Mouse (Mus musculus): ENCODE data around the gene Lclat1.

Lclat1 gene

DNA sequence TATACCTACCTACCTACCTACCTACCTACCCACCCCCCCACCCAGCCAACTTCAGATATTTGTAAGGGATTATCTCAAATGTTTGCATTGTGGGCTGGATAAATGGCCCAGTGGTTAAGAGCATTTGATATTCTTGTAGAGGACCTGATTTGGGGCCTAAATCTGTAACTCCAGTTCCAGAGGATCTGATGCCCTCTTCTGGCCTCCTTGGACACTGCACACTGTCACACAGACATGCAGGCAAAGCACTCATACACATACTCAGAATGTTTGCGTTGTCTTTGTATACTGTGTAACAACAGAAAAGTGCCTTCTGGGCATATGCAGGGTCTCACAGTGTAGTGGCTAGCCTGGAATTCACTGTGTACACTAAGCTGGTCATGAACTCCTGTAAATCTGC, 88.4 kb downstream of the Lclat1 start:
- DNase-seq (ENCODE audit: low read depth, low spot score) = no peak

DNA sequence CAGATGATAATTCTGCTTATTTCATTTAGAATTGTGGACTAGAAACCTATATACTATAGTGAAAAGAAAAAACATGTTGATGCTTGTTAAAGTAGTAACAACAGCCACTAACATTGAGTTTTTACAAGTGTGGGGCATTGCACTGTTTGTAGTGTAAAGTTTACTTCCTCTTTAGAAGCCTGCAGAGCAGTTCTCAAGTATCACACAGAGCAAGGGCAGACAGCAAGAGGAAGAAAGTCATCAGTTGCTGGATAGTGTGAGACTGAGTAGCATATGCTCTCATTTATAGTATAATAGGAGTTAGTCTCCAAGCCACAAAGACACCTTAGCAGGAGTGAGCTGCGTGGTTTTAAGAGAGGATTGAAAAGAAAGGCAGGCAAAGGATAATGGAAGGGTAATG, 89.9 kb downstream of the Lclat1 start:
- DNase-seq (ENCODE audit: low read depth, low spot score) = no peak

DNA sequence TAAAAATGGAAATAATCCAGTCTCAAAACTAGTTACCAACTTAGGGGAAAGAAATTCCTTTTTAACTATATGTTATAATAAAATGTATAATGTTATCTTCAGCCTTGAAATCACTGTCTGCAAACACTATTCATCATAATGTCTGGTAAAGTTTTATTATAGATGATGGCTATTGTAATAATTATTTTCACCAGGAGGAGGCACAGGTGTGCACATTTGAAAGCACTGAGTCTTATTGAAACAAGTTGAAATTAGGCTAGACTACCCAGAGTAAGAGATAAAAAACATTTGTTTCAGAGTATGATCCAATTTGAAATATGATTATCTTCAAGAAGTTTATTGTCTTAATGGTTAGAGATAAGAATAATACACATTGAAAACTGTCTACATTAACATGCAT, 91.6 kb downstream of the Lclat1 start:
- DNase-seq (ENCODE audit: low read depth, low spot score) = no peak

DNA sequence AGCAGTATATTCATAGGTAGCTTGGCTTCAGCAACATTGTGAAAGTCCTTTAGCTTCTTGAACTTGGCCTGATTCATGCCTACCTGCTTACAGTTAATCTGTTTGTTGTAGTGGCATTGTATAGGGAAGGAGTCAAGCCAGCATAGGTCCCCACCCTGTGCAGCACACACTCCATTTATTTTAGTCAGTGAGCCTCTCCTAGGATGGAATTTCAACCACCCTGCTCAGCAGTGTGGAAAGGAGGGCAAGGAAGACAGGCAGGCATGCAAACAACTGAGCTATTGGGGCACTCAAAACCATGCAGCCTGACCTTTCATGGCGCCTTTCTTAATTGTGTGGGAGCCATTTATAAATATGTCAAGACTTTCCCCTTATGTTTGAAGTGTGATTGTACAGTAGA, 92.6 kb downstream of the Lclat1 start:
- DNase-seq (ENCODE audit: low read depth, low spot score) = no peak

DNA sequence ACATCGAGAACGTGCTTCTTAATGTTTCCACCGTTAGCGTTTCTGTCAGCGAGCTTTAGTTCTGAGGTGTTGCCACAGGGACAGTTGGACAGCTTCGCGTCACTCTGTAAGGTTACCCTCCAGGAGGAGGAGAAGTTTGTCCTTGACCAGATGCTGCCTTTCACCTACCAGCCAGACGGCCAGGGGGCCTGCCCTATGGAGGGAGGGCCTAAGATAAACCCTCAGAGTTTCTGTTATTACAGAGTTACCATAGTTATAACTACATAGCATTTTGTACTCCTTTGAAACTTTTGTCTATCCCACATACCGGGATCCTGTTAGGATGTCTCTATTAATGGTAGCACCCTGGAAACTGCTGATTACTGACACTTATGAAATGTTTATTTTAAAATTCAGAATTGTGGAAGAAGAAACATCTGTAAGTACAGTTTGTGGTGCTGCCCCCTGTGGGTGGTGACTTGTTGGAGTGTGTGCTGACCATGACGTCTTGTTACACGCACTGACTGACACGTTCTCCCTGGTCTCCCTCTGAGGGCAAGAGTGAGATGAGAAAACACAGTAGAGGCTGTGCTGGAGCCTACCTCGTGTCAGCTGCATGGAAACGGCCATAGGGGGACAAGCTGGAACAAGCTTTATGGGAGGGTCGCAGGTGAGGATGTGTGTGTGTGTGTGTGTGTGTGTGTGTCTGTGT, 96.0 kb downstream of the Lclat1 start:
- DNase-seq (ENCODE audit: low read depth, low spot score) = no peak

DNA sequence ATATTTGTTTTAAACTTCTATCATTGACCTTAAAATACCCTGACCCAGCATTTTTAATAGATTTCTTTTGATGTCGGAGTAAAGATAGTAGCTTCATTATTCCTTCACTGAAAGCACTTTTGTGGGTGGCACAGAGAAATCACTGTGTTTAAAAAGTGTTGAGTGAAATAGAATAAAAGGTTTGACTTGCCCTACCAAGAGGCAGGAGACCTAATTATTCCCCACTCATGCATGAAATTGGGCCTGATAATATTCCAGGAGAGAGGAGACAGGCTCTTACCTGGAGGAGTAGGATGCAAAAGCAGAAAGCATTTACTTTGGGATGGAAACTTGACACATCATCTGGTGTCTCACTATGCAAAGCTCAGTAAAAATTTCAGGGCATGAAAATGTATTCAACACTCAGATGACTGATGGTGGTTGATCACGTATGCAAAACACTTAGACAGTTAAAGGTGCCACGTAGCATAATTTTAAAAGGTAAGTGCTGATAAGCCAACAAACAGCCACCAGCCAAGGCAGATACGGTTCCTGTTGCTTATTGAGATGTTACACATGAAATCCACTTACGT, 103.3 kb downstream of the Lclat1 start:
- DNase-seq (ENCODE audit: low read depth, low spot score) = no peak

DNA sequence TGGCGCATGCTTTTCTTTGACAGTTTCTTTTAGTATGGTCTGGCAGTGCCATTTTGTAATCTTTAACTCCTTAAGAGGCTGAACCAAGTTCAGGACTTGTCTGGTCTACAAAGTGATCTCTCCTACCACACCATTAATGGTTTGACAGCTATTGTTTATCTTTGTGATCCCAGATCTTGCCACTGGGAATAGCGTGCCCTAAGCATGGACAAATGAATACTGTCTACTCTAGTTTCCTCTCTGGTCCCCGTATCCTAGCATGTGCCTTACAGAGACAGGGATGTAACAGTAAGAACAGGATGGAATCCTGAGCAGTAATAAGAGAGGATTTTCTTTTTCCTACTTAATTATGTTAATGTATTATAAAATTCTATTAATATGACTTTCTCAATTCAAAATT, 105.0 kb downstream of the Lclat1 start:
- DNase-seq (ENCODE audit: low read depth, low spot score) = no peak

DNA sequence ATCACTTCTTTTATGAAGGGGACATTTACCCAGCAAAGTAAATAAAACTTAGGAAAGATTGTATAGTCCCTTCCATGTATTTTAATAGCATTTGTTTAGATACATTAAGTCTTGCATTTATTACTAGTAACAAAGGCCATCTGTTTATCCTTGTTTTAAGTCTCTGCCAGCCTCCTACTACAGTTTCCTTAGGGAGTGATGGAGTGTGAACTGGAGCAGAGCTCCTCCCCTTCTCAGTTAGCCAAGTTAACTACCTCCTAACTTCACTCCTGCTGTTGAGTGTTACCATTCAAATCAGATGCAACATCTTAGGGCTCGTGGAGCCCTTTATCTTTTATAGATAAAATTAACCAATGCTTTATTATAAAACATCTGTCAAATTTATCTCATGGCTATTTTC, 105.4 kb downstream of the Lclat1 start:
- DNase-seq (ENCODE audit: low read depth, low spot score) = no peak

DNA sequence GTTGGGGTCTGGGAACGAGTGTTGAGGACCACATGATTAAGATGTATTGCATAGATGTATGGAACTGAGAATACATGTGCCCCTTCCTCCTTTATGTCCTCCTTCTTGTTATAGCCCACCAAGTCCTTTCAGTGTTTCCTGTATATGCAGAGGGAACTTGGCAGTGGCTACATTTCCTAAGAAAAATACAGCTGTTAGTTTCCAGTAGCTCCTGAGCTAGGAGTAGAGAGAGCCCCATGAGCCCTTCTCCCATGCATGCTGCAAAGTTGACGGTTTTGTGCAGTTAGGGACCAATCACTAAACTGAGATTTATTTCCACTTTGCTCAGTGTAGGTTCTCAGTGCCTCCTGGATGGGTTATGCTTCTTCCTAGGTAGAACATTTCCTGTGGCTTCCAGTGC, 105.9 kb downstream of the Lclat1 start:
- DNase-seq (ENCODE audit: low read depth, low spot score) = no peak

DNA sequence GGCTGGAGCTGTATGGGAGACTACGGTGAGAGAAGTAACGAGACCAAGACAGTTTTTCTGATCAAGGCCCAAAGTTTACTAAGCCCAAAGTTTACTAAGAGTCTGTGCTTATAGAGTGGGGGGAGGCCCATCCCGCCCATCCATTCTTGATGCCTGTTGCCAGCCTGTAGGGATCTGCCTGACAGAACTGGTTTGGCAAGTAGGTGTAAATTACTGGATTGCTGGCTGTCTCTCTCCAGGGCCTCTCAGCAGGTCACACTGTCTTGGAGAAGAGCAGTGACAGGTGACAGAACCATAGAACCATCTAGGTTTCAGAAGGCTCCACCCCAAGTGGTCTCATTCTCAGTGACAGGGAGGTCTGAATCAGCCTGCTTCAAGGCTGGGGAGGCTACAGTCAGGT, 109.5 kb downstream of the Lclat1 start:
- DNase-seq (ENCODE audit: low read depth, low spot score) = no peak

DNA sequence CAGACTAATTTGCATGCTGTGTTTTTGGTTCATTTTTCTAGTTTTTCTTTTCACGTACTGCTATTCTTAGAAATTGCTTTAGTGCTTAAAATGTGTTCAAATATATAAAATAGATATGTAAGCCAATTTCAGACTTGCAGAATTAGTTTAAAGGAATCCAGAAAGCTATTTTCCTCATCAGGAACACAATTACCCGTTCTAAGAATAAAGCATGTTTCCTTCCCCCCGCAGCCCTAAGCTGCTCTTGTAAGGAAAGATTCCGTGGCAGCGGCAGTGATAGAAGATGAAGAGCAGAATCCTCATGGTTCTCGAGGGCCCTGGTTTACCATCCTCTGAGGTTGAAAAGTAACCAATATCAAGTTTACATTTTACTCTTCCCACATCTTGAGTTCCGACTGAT, 113.0 kb downstream of the Lclat1 start:
- DNase-seq (ENCODE audit: low read depth, low spot score) = no peak

DNA sequence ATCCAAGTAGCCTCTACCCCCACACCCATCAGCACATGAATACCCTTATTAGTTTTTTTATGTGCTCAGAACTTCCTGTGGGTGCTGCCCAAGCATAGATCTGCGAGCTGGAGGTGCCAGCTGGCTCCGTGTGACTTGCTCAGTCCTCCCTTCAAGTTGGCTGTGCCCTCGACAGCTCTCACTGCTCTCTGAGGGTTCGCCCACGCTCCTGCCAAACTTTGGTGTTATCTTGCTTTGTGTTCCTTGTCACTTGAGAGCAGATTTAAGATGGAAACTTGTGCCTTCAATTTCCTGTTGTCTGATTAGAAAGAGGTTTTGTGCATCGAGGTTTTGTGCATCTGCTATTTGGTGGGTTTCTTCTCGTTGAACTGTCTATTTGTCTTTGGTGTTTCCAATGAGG, 114.3 kb downstream of the Lclat1 start:
- no peak for DNase-seq (ENCODE audit: low read depth, low spot score)

DNA sequence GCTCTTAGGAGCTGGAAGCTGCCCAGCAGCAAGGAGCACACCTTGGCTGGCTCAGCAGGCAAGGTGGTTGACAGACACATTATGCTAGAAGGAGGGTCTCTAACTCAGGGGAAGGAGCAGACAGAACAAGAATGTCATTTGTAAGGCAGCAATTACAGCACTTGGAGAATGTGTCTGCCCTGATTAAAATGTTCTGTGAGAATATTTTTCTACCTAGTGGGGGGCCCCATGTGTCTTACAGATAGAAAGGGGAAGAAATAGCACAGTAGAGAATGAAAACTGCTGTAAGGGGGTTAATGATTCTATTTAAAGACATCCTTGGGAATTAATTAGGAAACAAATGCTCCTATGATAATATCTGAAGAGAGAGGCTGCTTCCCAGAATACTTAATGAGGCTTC, 117.7 kb downstream of the Lclat1 start:
- DNase-seq (ENCODE audit: low read depth, low spot score) = no peak

DNA sequence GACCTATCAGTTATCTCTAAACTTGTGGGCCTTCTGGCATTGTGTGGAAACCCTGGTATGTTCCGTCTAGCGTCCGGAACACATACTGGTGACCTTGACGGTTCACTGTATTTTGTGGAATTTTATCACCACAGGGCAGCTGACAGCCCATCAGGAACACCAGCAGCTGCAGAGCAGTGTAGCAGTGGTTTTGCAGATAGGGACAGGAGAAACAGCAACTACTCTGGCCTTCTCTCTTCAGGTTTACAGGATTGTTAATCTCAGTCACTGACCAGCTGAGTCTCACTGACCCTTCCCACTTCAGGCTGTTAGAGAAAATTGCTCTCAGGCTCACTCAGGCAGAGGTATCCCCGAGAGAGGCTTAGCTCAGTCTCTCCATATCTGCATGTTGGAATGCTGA, 118.2 kb downstream of the Lclat1 start:
- no peak for DNase-seq (ENCODE audit: low read depth, low spot score)

DNA sequence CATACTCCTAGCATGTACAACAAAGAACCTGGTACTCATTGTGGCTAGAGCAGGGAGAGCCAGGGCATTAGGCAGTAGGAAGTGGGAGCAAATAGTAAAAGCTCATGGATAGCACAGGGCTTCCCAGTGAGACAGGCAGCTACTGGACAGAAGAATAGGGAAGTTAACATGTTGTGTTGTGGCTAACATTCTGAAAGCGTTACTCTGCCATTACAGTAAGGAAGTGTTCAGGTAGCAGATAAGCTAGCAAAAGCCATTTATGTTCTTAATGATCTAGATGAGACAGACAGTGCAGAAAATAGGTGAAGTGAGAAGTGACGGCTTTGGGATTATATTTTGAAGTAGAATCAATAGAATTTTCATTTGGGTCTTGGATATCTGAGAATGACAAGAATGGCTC, 118.8 kb downstream of the Lclat1 start:
- DNase-seq (ENCODE audit: low read depth, low spot score) = no peak

DNA sequence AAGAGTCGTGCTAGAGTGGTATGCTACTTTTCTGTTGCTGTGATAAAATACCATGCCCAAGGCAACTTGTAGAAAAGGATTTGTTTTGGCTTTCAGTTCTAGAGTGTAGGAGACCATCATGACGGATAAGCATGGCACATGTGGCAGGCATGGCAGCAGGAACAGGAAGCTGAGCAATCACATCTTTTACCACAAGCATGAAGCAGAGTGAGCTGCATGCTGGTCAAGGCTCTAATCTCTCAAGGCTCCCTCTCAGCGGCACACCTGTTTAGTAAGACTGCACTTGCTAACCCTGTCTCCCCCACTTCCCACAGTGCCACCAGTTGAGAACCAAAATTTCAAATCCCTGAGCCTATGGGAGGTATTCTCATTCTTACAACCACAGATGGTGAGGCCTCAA, 119.6 kb downstream of the Lclat1 start:
- DNase-seq (ENCODE audit: low read depth, low spot score) = no peak

DNA sequence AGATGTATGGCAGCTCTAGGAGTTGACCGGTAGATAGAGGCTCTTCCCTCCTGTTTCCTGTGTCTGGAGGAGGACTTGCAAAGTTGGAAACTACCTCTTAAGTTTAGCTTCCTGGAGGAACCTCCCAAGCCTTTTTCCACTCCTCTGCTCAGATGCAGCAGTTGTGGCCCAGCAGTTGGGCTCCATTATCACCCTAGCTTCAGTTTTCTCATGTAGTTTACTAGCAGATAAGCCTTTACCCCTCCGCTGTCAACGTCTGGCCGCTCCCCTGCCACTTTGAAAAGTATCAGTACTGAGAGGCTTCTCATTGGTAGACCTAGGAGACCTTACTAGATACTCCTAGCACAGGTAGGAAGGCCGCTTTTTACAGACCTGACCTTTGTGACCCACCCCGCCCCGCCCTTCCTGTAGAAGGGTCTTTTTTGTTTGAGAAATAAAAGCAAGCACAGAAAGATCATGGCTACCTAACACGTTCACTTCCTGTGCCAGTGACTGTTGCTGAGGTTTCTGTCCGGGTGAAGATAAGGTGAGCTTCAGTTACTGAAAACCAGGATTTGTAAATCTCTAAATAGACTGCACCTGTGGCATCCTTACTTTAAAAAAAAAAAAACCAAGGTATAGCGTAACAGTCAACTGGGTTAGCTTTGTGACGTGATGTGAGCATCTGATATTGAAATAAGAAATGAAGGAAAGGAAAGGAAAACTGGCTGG, 121.8 kb downstream of the Lclat1 start:
- no peak for DNase-seq (ENCODE audit: low read depth, low spot score)

DNA sequence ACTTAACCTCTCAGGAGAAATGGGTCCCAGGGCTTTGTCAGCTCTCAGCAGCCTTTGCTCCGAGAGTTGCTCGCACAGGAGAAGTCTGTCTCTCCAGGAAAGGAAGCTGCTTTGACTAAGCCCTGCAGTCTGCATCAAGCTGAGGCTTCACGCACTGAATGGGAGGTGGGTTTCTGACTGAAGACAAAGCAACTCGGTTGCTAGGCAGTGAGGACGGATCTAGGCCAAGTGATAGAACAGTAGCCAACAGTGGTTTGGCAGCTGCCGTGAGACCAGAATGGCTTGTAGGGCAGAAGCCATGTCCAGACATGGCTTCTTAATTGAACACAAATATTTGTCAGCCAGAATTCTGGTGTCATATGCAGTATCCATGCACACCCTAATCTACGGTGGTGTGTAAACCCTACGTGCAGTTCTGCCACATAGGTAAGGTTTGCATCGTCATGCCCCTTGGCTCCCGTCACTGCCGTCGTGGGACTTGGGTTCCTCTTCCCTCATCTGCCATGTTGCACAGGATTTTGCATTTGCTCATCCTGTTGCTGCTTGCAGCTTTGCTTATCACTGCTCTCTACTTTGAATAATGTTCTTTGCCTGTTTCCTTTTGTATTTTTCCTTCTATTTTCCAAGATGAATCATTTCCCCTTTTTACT, 122.7 kb downstream of the Lclat1 start:
- DNase-seq (ENCODE audit: low read depth, low spot score) = no peak

DNA sequence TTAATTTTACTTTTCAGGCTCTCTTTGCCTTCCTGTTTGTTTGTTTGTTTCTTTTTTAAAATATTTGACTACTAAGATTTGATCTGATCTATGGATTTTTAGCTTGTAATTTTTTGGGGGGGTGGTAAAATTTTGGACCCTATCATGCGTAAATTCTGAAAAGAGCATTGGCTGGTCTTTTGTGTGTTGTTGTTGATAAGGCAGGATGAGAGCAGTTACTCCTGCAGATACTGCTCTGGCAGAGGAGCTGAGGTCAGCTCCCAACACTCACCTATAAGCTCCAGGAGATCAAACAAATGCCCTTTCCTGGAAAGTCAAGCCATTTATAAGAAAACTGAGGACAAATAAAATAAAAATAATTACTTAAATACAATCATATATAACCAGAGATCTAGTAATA, 123.6 kb downstream of the Lclat1 start:
- DNase-seq (ENCODE audit: low read depth, low spot score) = no peak

DNA sequence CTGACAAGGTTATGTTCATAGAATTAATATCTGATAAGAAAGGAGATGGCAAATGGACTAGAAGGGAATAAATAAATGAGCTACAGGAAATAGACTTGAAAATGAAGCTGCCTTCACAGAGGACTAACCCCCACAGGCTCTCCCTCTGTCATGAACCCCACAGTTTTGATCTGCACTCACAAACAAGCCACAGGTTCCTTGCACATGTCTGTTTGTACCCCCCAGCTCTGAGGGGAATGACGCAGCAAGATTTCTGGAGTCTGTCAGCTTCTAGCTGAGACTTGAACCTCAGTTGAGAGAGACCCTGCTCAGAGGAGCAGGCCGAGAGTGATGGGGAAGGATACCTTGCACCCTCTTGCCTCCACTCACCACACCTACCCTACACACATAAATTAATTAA, 124.8 kb downstream of the Lclat1 start:
- no peak for DNase-seq (ENCODE audit: low read depth, low spot score)

DNA sequence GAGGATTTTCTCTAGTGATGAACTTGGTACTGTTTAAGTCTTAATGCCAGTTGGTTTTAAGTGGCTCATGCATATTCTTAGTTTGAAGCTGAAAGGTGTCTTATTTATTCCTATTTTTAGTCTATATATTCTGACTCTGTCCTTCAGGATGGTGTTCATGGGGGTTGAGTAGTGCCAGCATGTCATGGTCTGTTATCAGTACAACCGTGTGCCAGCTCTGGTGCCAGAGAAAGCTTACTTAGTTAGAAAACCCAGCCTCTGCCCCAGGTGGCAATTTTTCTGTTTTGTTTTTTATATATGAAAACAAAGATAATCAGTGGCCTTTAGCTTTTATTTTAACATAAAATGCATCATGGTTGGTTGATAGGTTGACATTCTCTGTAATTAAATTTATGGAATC, 126.2 kb downstream of the Lclat1 start:
- DNase-seq (ENCODE audit: low read depth, low spot score) = no peak

DNA sequence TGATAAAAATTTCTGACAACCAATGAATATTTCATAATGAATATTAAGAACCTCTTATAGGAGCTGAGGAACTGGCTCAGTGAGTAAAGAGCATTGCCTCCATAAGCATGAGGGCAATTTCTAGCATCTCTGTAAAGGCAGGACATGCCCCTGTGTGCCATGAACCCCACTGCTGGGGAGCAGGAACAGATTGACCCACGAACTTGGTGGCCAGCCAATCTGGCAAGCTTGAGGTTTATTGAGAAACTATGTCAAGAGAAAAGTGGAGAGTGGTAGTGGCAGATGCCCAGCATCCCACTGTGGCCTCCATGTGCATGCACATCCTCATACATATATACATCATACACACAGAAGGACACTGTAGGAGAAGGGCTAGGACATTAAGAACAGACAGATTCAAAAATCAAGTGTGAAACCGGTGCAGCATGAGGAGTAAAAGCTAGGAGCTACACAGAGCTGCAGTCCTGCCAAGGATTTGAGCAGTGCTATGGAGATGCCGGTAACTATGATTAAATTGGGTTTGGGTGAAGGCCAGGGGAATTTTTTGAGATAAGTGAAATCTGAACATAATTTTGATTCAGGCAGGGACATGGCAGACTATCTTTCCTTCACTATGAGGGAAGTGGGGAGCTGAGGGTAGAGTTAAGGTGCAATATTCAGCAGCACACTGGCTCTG, 129.5 kb downstream of the Lclat1 start:
- DNase-seq (ENCODE audit: low read depth, low spot score) = no peak

Measured in forelimb bud, embryonic 11.5 days (tissue).